Mouse (Mus musculus): ENCODE data around the gene Golph3.

Golph3 gene

GRCm38 (mm10) chr15:12380548-12380947, 59.3 kb downstream of the Golph3 start:
- DNase-seq (ENCODE audit: low spot score in 2 of 2), result no peak

- no peak for DNase-seq (ENCODE audit: low spot score in 2 of 2)
Observed at GRCm38 (mm10) chr15:12384679-12385078, 63.4 kb downstream of the Golph3 start.

GRCm38 (mm10) chr15:12388726-12389489, 67.7 kb downstream of the Golph3 start:
- DNase-seq (ENCODE audit: low spot score in 2 of 2), result no peak

GRCm38 (mm10) chr15:12394758-12395157, 73.5 kb downstream of the Golph3 start:
- no peak for DNase-seq (ENCODE audit: low spot score in 2 of 2)

GRCm38 (mm10) chr15:12397032-12397431, 75.8 kb downstream of the Golph3 start:
- no peak for DNase-seq (ENCODE audit: low spot score in 2 of 2)
